Mouse (Mus musculus): ENCODE measurements around the gene Lrrc72. TPM values are rescaled to one million over a fixed set of nuclear protein-coding genes. Genes with fewer than 3 reads are reported as not detected.

The Lrrc72 gene
- total RNA-seq (2014; rRNA removed) (not detected in 2 replicates), polyA plus RNA-seq (2015; fragmentation: Nextera tagmentation; extraction: Ambion mirVana) (not detected in 2 replicates)

GRCm38 (mm10) chr12:36253298-36253697 lies at the start of gene Lrrc72:
Lrrc72 (minus strand) TSS chr12:36253398.
- Histone ChIP-seq H3K9ac (replicated peaks; ENCODE audit: low read length) (no peak within 1 kb of the TSS), H3K27me3 (ENCODE audit: insufficient read depth, low read length) (no peaks in the 10 kb centered on the region), H3K4me3 (ENCODE audit: low read length) (no peak within 1 kb of the TSS), H3K9me3 (ENCODE audit: low read length) (no peaks in the 10 kb centered on the region), H3K4me1 (ENCODE audit: insufficient read depth, low read length) (no peaks in the 10 kb centered on the region), H3K36me3 (ENCODE audit: insufficient read depth, low read length) (no peaks in the 10 kb centered on the region), H3K4me2 (ENCODE audit: low read depth, low read length) (no peak within 1 kb of the TSS), H3K27ac (no peak within 1 kb of the TSS)
- ATAC-seq (no peak), DNase-seq (ENCODE audit: low spot score) (no peak)
- 95% methylated on average over 9 of the region's 9 CpGs for whole genome bisulfite sequencing
- TF ChIP-seq CTCF (IDR thresholded peaks at IDR 0.05; ENCODE audit: low read depth): no peak

- no peak for TF ChIP-seq CTCF (IDR thresholded peaks at IDR 0.05; ENCODE audit: low read depth)
- WGBS: 84% methylated on average over 12 of the region's 12 CpGs
- H3K36me3 ChIP-seq (ENCODE audit: insufficient read depth, low read length): no peaks in the 10 kb centered on the region
- H3K27me3 ChIP-seq (ENCODE audit: insufficient read depth, low read length): no peaks in the 10 kb centered on the region
- H3K27ac ChIP-seq: no peak overlapping the region
- H3K4me2 ChIP-seq (ENCODE audit: low read depth, low read length): no peak overlapping the region
- H3K4me1 ChIP-seq (ENCODE audit: insufficient read depth, low read length): no peaks in the 10 kb centered on the region
- no peaks in the 10 kb centered on the region for H3K9me3 ChIP-seq (ENCODE audit: low read length)
- H3K4me3 ChIP-seq (ENCODE audit: low read length): no peak overlapping the region
- ATAC-seq (no peak), DNase-seq (ENCODE audit: low spot score) (no peak)
- no peak overlapping the region for H3K9ac ChIP-seq (replicated peaks; ENCODE audit: low read length)
Measured at GRCm38 (mm10) chr12:36302326-36302725, 49.1 kb upstream of the Lrrc72 start.

GRCm38 (mm10) chr12:36291346-36291745 lies 38.1 kb upstream of the Lrrc72 start:
- Histone ChIP-seq H3K4me1 (ENCODE audit: insufficient read depth, low read length) (no peaks in the 10 kb centered on the region), H3K36me3 (ENCODE audit: insufficient read depth, low read length) (no peaks in the 10 kb centered on the region), H3K27ac (no peak overlapping the region), H3K4me3 (ENCODE audit: low read length) (no peak overlapping the region), H3K27me3 (ENCODE audit: insufficient read depth, low read length) (no peaks in the 10 kb centered on the region), H3K4me2 (ENCODE audit: low read depth, low read length) (no peak overlapping the region), H3K9ac (replicated peaks; ENCODE audit: low read length) (no peak overlapping the region), H3K9me3 (ENCODE audit: low read length) (no peaks in the 10 kb centered on the region)
- 66% methylated on average over 6 of the region's 6 CpGs for WGBS
- DNase-seq (ENCODE audit: low spot score) (no peak), ATAC-seq (no peak)
- no peak for TF ChIP-seq CTCF (IDR thresholded peaks at IDR 0.05; ENCODE audit: low read depth)

- H3K9ac ChIP-seq (replicated peaks; ENCODE audit: low read length): no peak overlapping the region
- no peak overlapping the region for H3K27ac ChIP-seq
- H3K4me1 ChIP-seq (ENCODE audit: insufficient read depth, low read length): no peaks in the 10 kb centered on the region
- no peaks in the 10 kb centered on the region for H3K9me3 ChIP-seq (ENCODE audit: low read length)
- 73% methylated on average over 4 of the region's 4 CpGs for WGBS
- ATAC-seq (no peak), DNase-seq (ENCODE audit: low spot score) (no peak)
- no peak overlapping the region for H3K4me2 ChIP-seq (ENCODE audit: low read depth, low read length)
- no peak for TF ChIP-seq CTCF (IDR thresholded peaks at IDR 0.05; ENCODE audit: low read depth)
- H3K4me3 ChIP-seq (ENCODE audit: low read length): no peak overlapping the region
- H3K27me3 ChIP-seq (ENCODE audit: insufficient read depth, low read length): no peaks in the 10 kb centered on the region
- no peaks in the 10 kb centered on the region for H3K36me3 ChIP-seq (ENCODE audit: insufficient read depth, low read length)
Measured at GRCm38 (mm10) chr12:36290465-36290864, 37.3 kb upstream of the Lrrc72 start.

- ATAC-seq (peak; percentile 91), DNase-seq (ENCODE audit: low spot score) (peak; percentile 57)
- TF ChIP-seq CTCF (IDR thresholded peaks at IDR 0.05; ENCODE audit: low read depth): no peak
Measured at GRCm38 (mm10) chr12:36289634-36290033, 36.4 kb upstream of the Lrrc72 start.

GRCm38 (mm10) chr12:36274823-36275222 lies 21.6 kb upstream of the Lrrc72 start:
- no peak for ATAC-seq
- no peak overlapping the region for H3K4me2 ChIP-seq (ENCODE audit: low read depth, low read length)
- H3K4me3 ChIP-seq (ENCODE audit: low read length): no peak overlapping the region
- WGBS: 53% methylated on average over 3 of the region's 3 CpGs
- no peak for TF ChIP-seq CTCF (IDR thresholded peaks at IDR 0.05; ENCODE audit: low read depth)
- H3K27me3 ChIP-seq (ENCODE audit: insufficient read depth, low read length): no peaks in the 10 kb centered on the region
- H3K4me1 ChIP-seq (ENCODE audit: insufficient read depth, low read length): no peaks in the 10 kb centered on the region
- H3K27ac ChIP-seq: no peak overlapping the region
- H3K9ac ChIP-seq (replicated peaks; ENCODE audit: low read length): no peak overlapping the region
- DNase-seq (ENCODE audit: low spot score): peak; percentile 55
- no peaks in the 10 kb centered on the region for H3K36me3 ChIP-seq (ENCODE audit: insufficient read depth, low read length)
- H3K9me3 ChIP-seq (ENCODE audit: low read length): no peaks in the 10 kb centered on the region

More at GRCm38 (mm10) chr12:36289634-36290033, 36.4 kb upstream of the Lrrc72 start:
- Histone ChIP-seq H3K27me3 (ENCODE audit: insufficient read depth, low read length) (no peaks in the 10 kb centered on the region), H3K9me3 (ENCODE audit: low read length) (no peaks in the 10 kb centered on the region), H3K9ac (replicated peaks; ENCODE audit: low read length) (no peak overlapping the region), H3K4me3 (ENCODE audit: low read length) (no peak overlapping the region), H3K27ac (no peak overlapping the region), H3K4me2 (ENCODE audit: low read depth, low read length) (no peak overlapping the region), H3K4me1 (ENCODE audit: insufficient read depth, low read length) (no peaks in the 10 kb centered on the region), H3K36me3 (ENCODE audit: insufficient read depth, low read length) (no peaks in the 10 kb centered on the region)
- WGBS: 61% methylated on average over 8 of the region's 8 CpGs

- WGBS: 87% methylated on average over 8 of the region's 8 CpGs
- no peak overlapping the region for H3K9ac ChIP-seq (replicated peaks; ENCODE audit: low read length)
- no peak overlapping the region for H3K4me3 ChIP-seq (ENCODE audit: low read length)
- H3K9me3 ChIP-seq (ENCODE audit: low read length): no peaks in the 10 kb centered on the region
- no peaks in the 10 kb centered on the region for H3K36me3 ChIP-seq (ENCODE audit: insufficient read depth, low read length)
- ATAC-seq (no peak), DNase-seq (ENCODE audit: low spot score) (no peak)
- H3K4me1 ChIP-seq (ENCODE audit: insufficient read depth, low read length): no peaks in the 10 kb centered on the region
- H3K4me2 ChIP-seq (ENCODE audit: low read depth, low read length): no peak overlapping the region
- H3K27me3 ChIP-seq (ENCODE audit: insufficient read depth, low read length): no peaks in the 10 kb centered on the region
- no peak overlapping the region for H3K27ac ChIP-seq
- TF ChIP-seq CTCF (IDR thresholded peaks at IDR 0.05; ENCODE audit: low read depth): no peak
Measured at GRCm38 (mm10) chr12:36267670-36268246, 14.6 kb upstream of the Lrrc72 start.
